Mouse (Mus musculus) brain, embryonic 14.5 days (tissue): ENCODE data around the gene G0s2.

Source experiments
- CTCF ChIP-seq: fragments of 200-500 bp; IDR thresholded peaks from 2 replicates; pipeline ENCODE4 v1.5.1; 2012; ENCODE audit warnings: inconsistent platforms, mild to moderate bottlenecking, moderate library complexity, borderline replicate concordance; ENCODE audit not compliant: insufficient read depth, insufficient read length; ENCODE audit errors: extremely low read depth
- POLR2A ChIP-seq: fragments of 200-500 bp; IDR thresholded peaks from 2 replicates; pipeline ENCODE4 v1.6.1; 2012; ENCODE audit warnings: mild to moderate bottlenecking, inconsistent platforms, borderline replicate concordance; ENCODE audit not compliant: poor library complexity, insufficient read depth, insufficient read length, severe bottlenecking; ENCODE audit errors: extremely low read depth

DNA sequence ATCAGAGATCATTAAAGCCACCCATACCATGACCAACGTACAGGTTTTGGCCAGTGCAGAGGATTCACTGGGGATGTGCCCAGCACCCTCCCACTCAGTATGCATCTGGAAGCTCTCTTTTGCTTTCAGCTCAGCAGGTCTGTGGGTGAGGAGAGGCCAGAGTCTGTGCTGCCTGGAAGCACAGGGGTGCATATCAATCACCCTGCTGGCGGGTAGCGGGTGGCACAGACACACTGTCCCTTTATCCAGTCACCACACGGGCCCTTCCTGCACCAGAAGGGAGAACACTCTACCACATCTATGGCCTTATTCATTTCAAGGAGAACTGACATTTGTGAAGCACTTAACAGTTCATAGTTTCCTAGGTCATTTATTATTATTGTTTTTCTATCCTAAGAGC, 34.6 kb downstream of the G0s2 start:
- TF ChIP-seq POLR2A: no peak
- no peak for TF ChIP-seq CTCF
